Mouse (Mus musculus): Measurements from ENCODE around the gene Rilp. TPM values are rescaled to one million over a fixed set of nuclear protein-coding genes. Genes with fewer than 3 reads are reported as not detected.

The Rilp gene
- total and polyA plus RNA-seq, 3 experiments = 0.19 to 0.65 TPM; not detected in 1

DNA sequence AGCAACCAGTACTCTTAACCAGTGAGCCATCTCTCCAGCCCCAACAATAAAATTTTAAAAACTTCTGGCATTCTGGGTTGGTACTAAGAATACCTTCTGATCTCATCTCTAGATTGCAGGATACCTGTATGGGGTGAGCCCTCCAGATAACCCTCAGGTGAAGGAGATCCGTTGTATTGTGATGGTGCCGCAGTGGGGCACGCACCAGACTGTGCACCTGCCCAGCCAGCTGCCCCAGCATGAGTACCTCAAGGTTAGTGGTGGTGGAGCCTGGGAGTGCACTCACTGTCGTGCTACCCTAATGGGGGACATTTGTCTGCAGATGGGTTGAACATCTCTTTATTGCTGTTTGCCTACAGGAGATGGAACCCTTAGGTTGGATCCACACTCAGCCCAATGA is 1.7 kb upstream of the Rilp start:
- H3K9ac ChIP-seq (ENCODE audit: control insufficient read depth, low read depth, low read length, poor library complexity, severe bottlenecking) = no peak overlapping the region

GRCm38 (mm10) chr11:75508904-75509303 is 990 bp upstream of the Rilp start:
- no peak overlapping the region for H3K9ac ChIP-seq (ENCODE audit: control insufficient read depth, low read depth, low read length, poor library complexity, severe bottlenecking)
- TF ChIP-seq NRF1 (IDR thresholded peaks at IDR 0.05; ENCODE audit: insufficient read depth, low read depth, low read length, poor library complexity, severe bottlenecking) (no peak), ETS1 (IDR thresholded peaks at IDR 0.05; ENCODE audit: low read depth, low read length) (no peak), GABPA (IDR thresholded peaks at IDR 0.05; ENCODE audit: low read depth, low read length) (no peak), SMC3 (IDR thresholded peaks at IDR 0.05; ENCODE audit: low read depth, low read length) (no peak), POLR2AphosphoS5 (IDR thresholded peaks at IDR 0.05; ENCODE audit: borderline replicate concordance, low read depth, low read length) (no peak), NELFE (IDR thresholded peaks at IDR 0.05; ENCODE audit: low read depth, low read length) (no peak), CHD1 (IDR thresholded peaks at IDR 0.05; ENCODE audit: low read depth, low read length) (no peak), GATA1 (IDR thresholded peaks at IDR 0.05; ENCODE audit: low read depth, low read length) (no peak), POLR2A (IDR thresholded peaks at IDR 0.05; ENCODE audit: control insufficient read depth in 1 of 2, insufficient read depth in 1 of 2, low read depth in 1 of 2, low read length in 2 of 2, poor library complexity in 1 of 2) (no peak), JUND (IDR thresholded peaks at IDR 0.05; ENCODE audit: low read depth, low read length) (no peak), MAZ (IDR thresholded peaks at IDR 0.05; ENCODE audit: low read depth, low read length) (no peak), HCFC1 (IDR thresholded peaks at IDR 0.05; ENCODE audit: low read depth, low read length) (no peak), MYB (IDR thresholded peaks at IDR 0.05; ENCODE audit: low read depth, low read length) (no peak), UBTF (IDR thresholded peaks at IDR 0.05; ENCODE audit: borderline replicate concordance, insufficient read depth, low read depth, low read length) (no peak), CHD2 (IDR thresholded peaks at IDR 0.05; ENCODE audit: low read length) (no peak), EP300 (IDR thresholded peaks at IDR 0.05; ENCODE audit: low read depth in 1 of 2, low read length in 2 of 2) (no peak)
- H3K4me1 ChIP-seq (ENCODE audit: control insufficient read depth in 1 of 2, insufficient read depth in 2 of 2, low read length in 2 of 2) = no peaks in the 10 kb centered on the region
- no peaks in the 10 kb centered on the region for H3K9me3 ChIP-seq (replicated peaks; ENCODE audit: insufficient read depth, low read length)
- H3K27me3 ChIP-seq (ENCODE audit: control insufficient read depth in 1 of 2, insufficient read depth in 2 of 2, low read length in 2 of 2) = no peaks in the 10 kb centered on the region
- H3K79me2 ChIP-seq (ENCODE audit: control insufficient read depth, insufficient read depth, low read length, poor library complexity) = no peaks in the 10 kb centered on the region
- no peak overlapping the region for H3K4me3 ChIP-seq (ENCODE audit: control insufficient read depth in 1 of 2, insufficient read depth in 1 of 2, low read depth in 2 of 2, low read length in 2 of 2)
- H3K36me3 ChIP-seq (ENCODE audit: control insufficient read depth in 1 of 2, insufficient read depth in 2 of 2, low read length in 2 of 2) = peaks cover 0 to 44% of the 10 kb centered on the region in 2 experiments; a peak in 2 of 4 replicates
- no peak overlapping the region for H3K27ac ChIP-seq (ENCODE audit: control insufficient read depth, low read depth, low read length)
- DNase-seq (ENCODE audit: low read depth, low spot score) = no peak

More for the DNA sequence above, 1.7 kb upstream of the Rilp start:
- Histone ChIP-seq H3K9me3 (replicated peaks; ENCODE audit: insufficient read depth, low read length) (no peaks in the 10 kb centered on the region), H3K79me2 (ENCODE audit: control insufficient read depth, insufficient read depth, low read length, poor library complexity) (no peaks in the 10 kb centered on the region), H3K4me3 (ENCODE audit: control insufficient read depth in 1 of 2, insufficient read depth in 1 of 2, low read depth in 2 of 2, low read length in 2 of 2) (no peak overlapping the region), H3K36me3 (ENCODE audit: control insufficient read depth in 1 of 2, insufficient read depth in 2 of 2, low read length in 2 of 2) (peaks cover 0 to 46% of the 10 kb centered on the region in 2 experiments; a peak in 2 of 4 replicates), H3K27ac (ENCODE audit: control insufficient read depth, low read depth, low read length) (no peak overlapping the region), H3K27me3 (ENCODE audit: control insufficient read depth in 1 of 2, insufficient read depth in 2 of 2, low read length in 2 of 2) (no peaks in the 10 kb centered on the region), H3K4me1 (ENCODE audit: control insufficient read depth in 1 of 2, insufficient read depth in 2 of 2, low read length in 2 of 2) (no peaks in the 10 kb centered on the region)
- no peak for DNase-seq (ENCODE audit: low read depth, low spot score)
- no peak for TF ChIP-seq MEF2A (IDR thresholded peaks at IDR 0.05; ENCODE audit: extremely low read depth, insufficient replicate concordance, low read depth, low read length, poor library complexity, severe bottlenecking)
- TF ChIP-seq SIN3A (IDR thresholded peaks at IDR 0.05; ENCODE audit: low read length) = no peak
- no peak for TF ChIP-seq POLR2AphosphoS5 (IDR thresholded peaks at IDR 0.05; ENCODE audit: borderline replicate concordance, low read depth, low read length)
- no peak for TF ChIP-seq ZMIZ1 (IDR thresholded peaks at IDR 0.05; ENCODE audit: low read depth, low read length)
- no peak for TF ChIP-seq TCF12 (IDR thresholded peaks at IDR 0.05; ENCODE audit: low read depth, low read length)
- TF ChIP-seq NRF1 (IDR thresholded peaks at IDR 0.05; ENCODE audit: insufficient read depth, low read depth, low read length, poor library complexity, severe bottlenecking) = no peak
- TF ChIP-seq CHD1 (IDR thresholded peaks at IDR 0.05; ENCODE audit: low read depth, low read length) = no peak
- TF ChIP-seq MAX (IDR thresholded peaks at IDR 0.05; ENCODE audit: low read length) = no peak
- no peak for TF ChIP-seq GABPA (IDR thresholded peaks at IDR 0.05; ENCODE audit: low read depth, low read length)
- no peak for TF ChIP-seq BHLHE40 (IDR thresholded peaks at IDR 0.05; ENCODE audit: borderline replicate concordance, low read depth, low read length)
- no peak for TF ChIP-seq ZNF384 (IDR thresholded peaks at IDR 0.05; ENCODE audit: low read depth, low read length)
- TF ChIP-seq MAFK (IDR thresholded peaks at IDR 0.05; ENCODE audit: borderline replicate concordance, low read depth, low read length) = no peak
- no peak for TF ChIP-seq ZC3H11A (IDR thresholded peaks at IDR 0.05; ENCODE audit: low read depth, low read length)
- no peak for TF ChIP-seq USF2 (IDR thresholded peaks at IDR 0.05; ENCODE audit: borderline replicate concordance in 1 of 2, insufficient read depth in 1 of 2, low read depth in 1 of 2, low read length in 2 of 2)
- no peak for TF ChIP-seq HCFC1 (IDR thresholded peaks at IDR 0.05; ENCODE audit: low read depth, low read length)
- TF ChIP-seq KAT2A (conservative IDR thresholded peaks at IDR 0.05; ENCODE audit: low read depth, low read length) = no peak
- no peak for TF ChIP-seq MAZ (IDR thresholded peaks at IDR 0.05; ENCODE audit: low read depth, low read length)
- TF ChIP-seq RCOR1 (IDR thresholded peaks at IDR 0.05; ENCODE audit: low read depth, low read length) = no peak

Measured in MEL (cell line).